Mouse (Mus musculus) intestine, postnatal 0 days (tissue): ENCODE data around the gene Tnfsf14. TPM values are rescaled to one million over a fixed set of nuclear protein-coding genes. Genes with fewer than 3 reads are reported as not detected.

Experiments used
- ATAC-seq: fragments of 200-750 bp; cut with Nextera tagmentation; 2 replicates; pipeline ENCODE4 v1.8.0; 2017; ENCODE audit warnings: mild to moderate bottlenecking, moderate TSS enrichment, moderate library complexity
- H3K27ac ChIP-seq: fragments of 300-500 bp; sonication (generic); 2 replicates; pipeline ENCODE4 v1.5.1; 2014; ENCODE audit warnings: mild to moderate bottlenecking, low read depth, low read length, moderate library complexity
- H3K27me3 ChIP-seq: fragments of 300-500 bp; sonication (generic); replicated peaks from 2 replicates; pipeline ENCODE4 v1.6.1; 2014; ENCODE audit warnings: low read length, mixed read lengths; ENCODE audit not compliant: control insufficient read depth, insufficient read depth
- H3K36me3 ChIP-seq: fragments of 300-500 bp; sonication (generic); 2 replicates; pipeline ENCODE4 v1.6.1; 2014; ENCODE audit warnings: mild to moderate bottlenecking, moderate library complexity; ENCODE audit not compliant: control insufficient read depth, insufficient read depth
- H3K4me1 ChIP-seq: fragments of 300-500 bp; sonication (generic); replicated peaks from 2 replicates; pipeline ENCODE4 v1.6.1; 2014; ENCODE audit warnings: antibody characterized with exemption, low read length, mixed read lengths; ENCODE audit not compliant: control insufficient read depth, insufficient read depth
- H3K4me2 ChIP-seq: fragments of 300-500 bp; sonication (generic); replicated peaks from 2 replicates; pipeline ENCODE4 v1.6.1; 2014; ENCODE audit warnings: low read depth, mild to moderate bottlenecking, moderate library complexity
- H3K4me3 ChIP-seq: fragments of 300-500 bp; sonication (generic); 2 replicates; pipeline ENCODE4 v1.5.1; 2014; ENCODE audit warnings: low read depth, low read length
- H3K9ac ChIP-seq: fragments of 300-500 bp; sonication (generic); 2 replicates; pipeline ENCODE4 v1.6.1; 2014; ENCODE audit warnings: mild to moderate bottlenecking, low read depth, low read length
- H3K9me3 ChIP-seq: fragments of 300-500 bp; sonication (generic); 2 replicates; pipeline ENCODE4 v1.6.1; 2016; ENCODE audit warnings: mixed run types; ENCODE audit not compliant: control insufficient read depth
- CTCF ChIP-seq: sonication (generic); IDR thresholded peaks from 2 replicates; pipeline ENCODE4 v1.5.1; 2016; ENCODE audit warnings: low read depth, mild to moderate bottlenecking, control low read depth, antibody characterized with exemption, moderate library complexity
- WGBS: fragments of 180-500 bp; shearing (Covaris S2); extraction: QIAGEN DNeasy Blood & Tissue Kit; methylation state at CpG from one replicate; pipeline ENCODE4 v1.1.7; 2014; 5-methylcytosine and 5-hydroxymethylcytosine counted together
- polyA plus RNA-seq: library from polyadenylated mRNA; unstranded; fragments of >200 nt; fragmentation: Nextera tagmentation; extraction: Ambion mirVana; gene quantifications from 2 replicates; pipeline ENCODE4 v1.2.1, GENCODE M21; 2015

The Tnfsf14 gene
- polyA plus RNA-seq, 1 experiment from 2014 or later = 0.12 TPM

- H3K4me3 ChIP-seq = no peak overlapping the region
- no peaks in the 10 kb centered on the region for H3K9me3 ChIP-seq
- no peak overlapping the region for H3K4me2 ChIP-seq
- peak; percentile 22; the same call in 1 of the 2 replicates for ATAC-seq
- no peaks in the 10 kb centered on the region for H3K27me3 ChIP-seq
- H3K27ac ChIP-seq = peak overlapping the region; percentile 46
- H3K9ac ChIP-seq = no peak overlapping the region
- peaks cover 16% of the 10 kb centered on the region for H3K36me3 ChIP-seq
- TF ChIP-seq CTCF = no peak
- H3K4me1 ChIP-seq = peaks cover 6% of the 10 kb centered on the region; the same call in 1 of the 2 replicates
Observed at GRCm38 (mm10) chr17:57231321-57231771, 37.4 kb upstream of the Tnfsf14 start.

DNA sequence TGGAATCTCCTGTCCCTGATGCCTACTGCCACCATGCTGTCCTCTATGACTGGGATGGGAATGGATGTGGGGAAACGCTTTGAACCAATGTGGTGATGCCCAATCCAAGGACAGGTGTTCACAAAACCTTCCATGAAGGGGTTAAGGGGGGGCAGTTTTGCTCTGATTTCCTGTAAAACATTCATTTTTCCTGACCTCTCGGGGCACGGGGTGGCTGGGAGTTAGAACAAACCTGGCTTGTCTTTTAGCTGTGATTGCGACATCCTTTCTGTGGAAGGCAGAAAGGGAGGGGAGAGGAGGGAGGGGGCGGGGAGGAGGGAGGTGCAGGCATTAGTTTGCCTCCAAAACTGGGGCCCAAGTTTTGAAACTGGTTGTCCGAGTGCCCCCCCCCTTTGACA lies 36.8 kb upstream of the Tnfsf14 start:
- Histone ChIP-seq H3K4me3 (no peak overlapping the region), H3K9ac (no peak overlapping the region), H3K4me1 (peaks cover 6% of the 10 kb centered on the region; the same call in 1 of the 2 replicates), H3K9me3 (no peaks in the 10 kb centered on the region), H3K27me3 (no peaks in the 10 kb centered on the region), H3K4me2 (no peak overlapping the region), H3K36me3 (peaks cover 11% of the 10 kb centered on the region; the same call in 1 of the 2 replicates), H3K27ac (no peak overlapping the region)
- WGBS = 29% methylated on average over 6 of the region's 6 CpGs
- ATAC-seq = no peak
- no peak for TF ChIP-seq CTCF

- no peak overlapping the region for H3K4me3 ChIP-seq
- no peak for TF ChIP-seq CTCF
- no peaks in the 10 kb centered on the region for H3K9me3 ChIP-seq
- H3K27me3 ChIP-seq = no peaks in the 10 kb centered on the region
- peaks cover 6% of the 10 kb centered on the region; the same call in 1 of the 2 replicates for H3K4me1 ChIP-seq
- H3K4me2 ChIP-seq = no peak overlapping the region
- ATAC-seq = no peak
- no peak overlapping the region for H3K27ac ChIP-seq
- 77% methylated on average over 15 of the region's 15 CpGs for WGBS
- no peak overlapping the region for H3K9ac ChIP-seq
- H3K36me3 ChIP-seq = peaks cover 10% of the 10 kb centered on the region; the same call in 1 of the 2 replicates
Observed at GRCm38 (mm10) chr17:57229851-57230727, 36.1 kb upstream of the Tnfsf14 start.

GRCm38 (mm10) chr17:57228873-57229272 lies 34.9 kb upstream of the Tnfsf14 start:
- no peaks in the 10 kb centered on the region for H3K27me3 ChIP-seq
- no peak overlapping the region for H3K4me2 ChIP-seq
- H3K9me3 ChIP-seq = no peaks in the 10 kb centered on the region
- no peak overlapping the region for H3K9ac ChIP-seq
- TF ChIP-seq CTCF = no peak
- no peaks in the 10 kb centered on the region for H3K36me3 ChIP-seq
- H3K4me1 ChIP-seq = peaks cover 6% of the 10 kb centered on the region; the same call in 1 of the 2 replicates
- ATAC-seq = no peak
- no peak overlapping the region for H3K4me3 ChIP-seq
- no peak overlapping the region for H3K27ac ChIP-seq
- 87% methylated on average over 3 of the region's 3 CpGs for WGBS

DNA sequence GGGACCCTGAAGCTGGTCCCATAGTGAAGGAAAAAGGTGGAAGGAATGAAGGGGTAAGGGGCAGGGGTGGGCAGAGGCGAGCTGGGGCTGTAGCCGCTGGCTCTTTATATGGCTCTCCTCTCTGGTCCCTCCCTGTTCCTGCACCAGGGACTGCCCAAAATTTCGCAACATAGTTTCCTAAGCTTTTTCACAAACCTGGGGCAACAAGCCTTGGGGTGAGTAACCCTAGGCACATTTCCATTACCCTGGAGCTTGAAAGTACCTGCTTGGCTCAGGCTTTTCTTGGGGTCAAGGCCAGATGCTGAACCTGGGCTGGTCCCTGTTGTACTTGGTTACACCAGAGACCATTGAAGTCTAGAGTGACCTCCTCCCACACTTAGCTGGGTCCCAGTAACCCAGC lies 34.0 kb upstream of the Tnfsf14 start, which contains the start of gene C3:
Gene C3, minus strand, starts transcription at position 123 of the 400 bp plus-strand sequence.
- no peak for ATAC-seq
- H3K9me3 ChIP-seq = no peaks in the 10 kb centered on the region
- H3K4me1 ChIP-seq = peaks cover 6% of the 10 kb centered on the region; the same call in 1 of the 2 replicates
- H3K9ac ChIP-seq = no peak within 1 kb of the TSS
- whole genome bisulfite sequencing = 80% methylated on average over 3 of the region's 3 CpGs
- H3K4me3 ChIP-seq = no peak within 1 kb of the TSS
- H3K27me3 ChIP-seq = no peaks in the 10 kb centered on the region
- no peaks in the 10 kb centered on the region for H3K36me3 ChIP-seq
- no peak for TF ChIP-seq CTCF
- no peak within 1 kb of the TSS for H3K27ac ChIP-seq
- no peak within 1 kb of the TSS for H3K4me2 ChIP-seq

- WGBS = 85% methylated on average over 2 of the region's 2 CpGs
- Histone ChIP-seq H3K4me2 (no peak overlapping the region), H3K4me3 (no peak overlapping the region), H3K9ac (no peak overlapping the region), H3K36me3 (no peaks in the 10 kb centered on the region), H3K9me3 (no peaks in the 10 kb centered on the region), H3K27me3 (no peaks in the 10 kb centered on the region), H3K27ac (no peak overlapping the region), H3K4me1 (peaks cover 6% of the 10 kb centered on the region; the same call in 1 of the 2 replicates)
- ATAC-seq = no peak
- no peak for TF ChIP-seq CTCF
Observed at GRCm38 (mm10) chr17:57227468-57227867, 33.5 kb upstream of the Tnfsf14 start.
